ENCODE assay signal across 17 mouse cellular contexts in the genomic region with DNA sequence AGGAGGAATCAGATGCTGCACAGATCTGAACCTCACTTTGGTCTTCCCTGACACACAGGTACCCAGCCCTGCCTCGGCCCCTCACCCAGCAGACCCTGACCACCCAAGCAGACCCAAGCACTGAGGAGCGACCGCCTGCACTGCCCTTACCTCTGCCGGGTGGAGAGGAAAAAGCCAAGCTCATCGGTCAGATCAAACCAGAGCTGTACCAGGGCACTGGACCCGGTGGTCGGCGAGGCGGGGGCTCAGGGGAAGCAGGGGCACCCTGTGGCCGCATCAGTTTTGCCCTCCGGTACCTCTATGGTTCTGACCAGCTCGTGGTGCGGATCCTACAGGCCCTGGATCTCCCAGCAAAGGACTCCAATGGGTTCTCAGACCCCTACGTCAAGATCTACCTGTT. TPM values are rescaled to one million over a fixed set of nuclear protein-coding genes. Genes with fewer than 3 reads are reported as not detected.
"Had no signal": no experiment of that assay in that cellular context is flagged by ENCODE, and none has a peak within 500 bp of the region (broad histone marks: within the 10 kb centered on the region; RNA-seq: fewer than 3 reads in every experiment).

No protein-coding gene starts in this region.

- H3K9me3 ChIP-seq: lung, embryonic 15.5 days; megakaryocyte, embryonic 14.5 days; midbrain, embryonic 13.5 days; midbrain, embryonic 15.5 days; neural tube, embryonic 12.5 days; stomach, embryonic 15.5 days had no signal

- H3K9ac ChIP-seq: lung, embryonic 15.5 days; midbrain, embryonic 13.5 days; midbrain, embryonic 15.5 days; neural tube, embryonic 12.5 days; stomach, embryonic 15.5 days had no signal

- H3K36me3 ChIP-seq: lung, embryonic 15.5 days; midbrain, embryonic 13.5 days; midbrain, embryonic 15.5 days; neural tube, embryonic 12.5 days; stomach, embryonic 15.5 days had no signal

- H3K4me1 ChIP-seq: lung, embryonic 15.5 days; megakaryocyte, embryonic 14.5 days; midbrain, embryonic 13.5 days; midbrain, embryonic 15.5 days; neural tube, embryonic 12.5 days; stomach, embryonic 15.5 days had no signal

- H3K27ac ChIP-seq: lung, embryonic 15.5 days; macrophage; midbrain, embryonic 13.5 days; midbrain, embryonic 15.5 days; neural tube, embryonic 12.5 days; stomach, embryonic 15.5 days; stomach, postnatal 0 days had no signal

- H3K27me3 ChIP-seq: midbrain, embryonic 15.5 days had no signal

- H3K4me3 ChIP-seq: lung, embryonic 15.5 days; megakaryocyte, embryonic 14.5 days; midbrain, embryonic 13.5 days; midbrain, embryonic 15.5 days; neural tube, embryonic 12.5 days; stomach, embryonic 15.5 days had no signal

- H3K4me2 ChIP-seq: lung, embryonic 15.5 days; midbrain, embryonic 11.5 days; midbrain, embryonic 13.5 days; midbrain, embryonic 15.5 days; neural tube, embryonic 12.5 days; stomach, embryonic 15.5 days had no signal

- DNase-seq: lung, adult 2 months; lung, postnatal 14 days; lung, postnatal 36 days; right cerebral cortex, postnatal 14 days; thymus, adult 2 months; thymus, postnatal 25 days; thymus, postnatal 4 days had no signal

- ATAC-seq: lung, postnatal 0 days; midbrain, embryonic 13.5 days; midbrain, embryonic 15.5 days had no signal

RNA-seq across cellular contexts. Expression of gene Syt3, which starts 8.4 kb away (rescaled TPM):
- polyA plus RNA-seq: macrophage had no signal

RNA-seq across cellular contexts. Expression of gene Lrrc4b, which starts 36.5 kb away (rescaled TPM):
- polyA plus RNA-seq: macrophage had no signal
